Mouse (Mus musculus) testis, postnatal 10 days (tissue): ENCODE data around the gene 1810013L24Rik.
"Not testable (repeated sequence)": the region's sequence is repeated elsewhere in the genome, so short reads cannot be mapped to it uniquely, and the experiment has no call there.

Experiments used
- DNase-seq: peaks from one replicate; pipeline ENCODE4 v3.0.0; 2021; ENCODE audit warnings: low spot score

The 1810013L24Rik gene

GRCm38 (mm10) chr16:8906115-8906514 lies 76.2 kb downstream of the 1810013L24Rik start:
- DNase-seq = not testable (repeated sequence)
